Mouse (Mus musculus) olfactory bulb, adult 2 months (tissue): ENCODE measurements around the gene Unc5c.

Source experiments
- CTCF ChIP-seq: fragments of 200-500 bp; IDR thresholded peaks from 2 replicates; pipeline ENCODE4 v1.5.1; 2012; ENCODE audit warnings: low read depth, mild to moderate bottlenecking, low read length, moderate library complexity; ENCODE audit not compliant: insufficient read depth
- POLR2A ChIP-seq: fragments of 200-500 bp; IDR thresholded peaks from 2 replicates; pipeline ENCODE4 v1.6.1; 2012; ENCODE audit warnings: mild to moderate bottlenecking, low read depth, low read length, moderate library complexity; ENCODE audit not compliant: insufficient read depth

DNA sequence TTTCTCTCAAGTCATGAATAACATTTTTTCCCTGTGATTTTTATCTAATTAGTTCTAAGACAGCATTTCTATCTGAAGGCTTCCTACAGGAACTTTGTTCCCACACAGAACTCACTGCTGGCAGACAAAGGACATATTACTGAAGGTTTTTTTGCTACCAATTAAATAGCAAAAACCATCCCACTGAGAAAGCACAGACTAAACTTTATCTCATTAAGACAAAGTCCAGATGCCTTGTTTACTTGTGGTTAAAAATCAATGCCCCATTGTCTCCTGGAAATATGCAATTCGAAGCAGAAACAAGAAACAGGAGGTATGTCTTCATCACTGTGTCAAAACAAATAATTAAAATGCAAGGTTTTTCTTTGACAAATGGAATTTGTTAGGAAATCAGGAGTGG, 153.7 kb downstream of the Unc5c start:
- TF ChIP-seq CTCF (no peak), POLR2A (no peak)
